Mouse (Mus musculus) macrophage (primary cell): Measurements from ENCODE around the gene Nfic. TPM values are rescaled to one million over a fixed set of nuclear protein-coding genes. Genes with fewer than 3 reads are reported as not detected.

Experiments
- H3K27ac ChIP-seq: fragments of 350-480 bp; formaldehyde crosslinking; 2 replicates; pipeline ENCODE4 v1.9.0; 2021
- H3K36me3 ChIP-seq: fragments of 350-480 bp; formaldehyde crosslinking; 2 replicates; pipeline ENCODE4 v1.9.0; 2021; ENCODE audit errors: inconsistent target
- H3K4me3 ChIP-seq: fragments of 350-480 bp; formaldehyde crosslinking; 2 replicates; pipeline ENCODE4 v1.9.0; 2021; ENCODE audit errors: inconsistent target
- H3K79me2 ChIP-seq: fragments of 350-480 bp; formaldehyde crosslinking; 2 replicates; pipeline ENCODE4 v1.9.0; 2021; ENCODE audit errors: inconsistent target
- WGBS: methylation state at CpG from one replicate; pipeline ENCODE4 v1.1.7; 2026; ENCODE audit warnings: inconsistent platforms; ENCODE audit not compliant: missing documents; 5-methylcytosine and 5-hydroxymethylcytosine counted together
- polyA plus RNA-seq: library from polyadenylated mRNA; stranded (reverse); fragments of 250-400 nt; gene quantifications from 3 replicates; pipeline ENCODE4 v1.2.4, GENCODE M21; 2018; ENCODE audit warnings: inconsistent platforms

Gene Nfic
- polyA plus RNA-seq, 1 experiment from 2014 or later = 60.6 TPM

DNA sequence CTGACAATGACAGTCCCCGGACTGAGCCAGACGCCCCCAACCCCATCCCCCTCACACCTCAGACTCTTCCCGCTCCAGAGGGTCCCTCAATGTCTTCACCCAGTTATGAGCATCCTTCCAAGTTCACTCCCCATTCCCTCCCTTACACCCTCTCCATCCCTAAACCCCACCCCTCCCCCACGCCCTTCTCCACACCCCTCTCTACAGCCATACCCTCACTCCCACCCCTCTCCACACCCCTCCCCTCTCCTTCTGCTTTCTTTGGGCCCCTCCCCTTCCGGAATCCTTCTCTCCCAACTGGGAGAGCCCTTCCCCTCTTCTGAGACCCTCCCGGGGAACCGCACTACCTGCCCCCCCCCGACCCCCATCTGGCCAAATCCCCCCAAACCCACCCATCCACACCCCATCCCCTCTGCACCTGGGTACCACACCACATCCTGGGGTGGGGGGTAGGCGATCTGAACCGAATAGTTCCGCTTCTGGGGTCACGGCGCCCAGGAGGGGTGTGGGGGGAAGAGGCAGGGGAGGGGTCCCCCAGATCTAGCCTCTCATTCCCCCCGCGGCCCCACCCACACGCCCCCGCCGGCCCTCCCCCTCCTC lies 17.1 kb upstream of the Nfic start:
- no peaks in the 10 kb centered on the region for H3K79me2 ChIP-seq
- 6% methylated on average over 4 of the region's 18 CpGs for WGBS
- no peaks in the 10 kb centered on the region for H3K36me3 ChIP-seq
- H3K4me3 ChIP-seq = no peak overlapping the region
- H3K27ac ChIP-seq = no peak overlapping the region

GRCm38 (mm10) chr10:81470454-81470853 lies 15.0 kb upstream of the Nfic start:
- no peaks in the 10 kb centered on the region for H3K36me3 ChIP-seq
- H3K4me3 ChIP-seq = no peak overlapping the region
- H3K79me2 ChIP-seq = no peaks in the 10 kb centered on the region
- H3K27ac ChIP-seq = no peak overlapping the region
- WGBS = 40% methylated on average over 18 of the region's 18 CpGs

GRCm38 (mm10) chr10:81469253-81469652 lies 13.8 kb upstream of the Nfic start:
- no peak overlapping the region for H3K4me3 ChIP-seq
- no peaks in the 10 kb centered on the region for H3K36me3 ChIP-seq
- no peak overlapping the region for H3K27ac ChIP-seq
- 77% methylated on average over 5 of the region's 5 CpGs for WGBS
- no peaks in the 10 kb centered on the region for H3K79me2 ChIP-seq

GRCm38 (mm10) chr10:81467670-81468235 lies 12.3 kb upstream of the Nfic start:
- Histone ChIP-seq H3K27ac (no peak overlapping the region), H3K79me2 (no peaks in the 10 kb centered on the region), H3K36me3 (no peaks in the 10 kb centered on the region), H3K4me3 (no peak overlapping the region)
- 77% methylated on average over 16 of the region's 16 CpGs for WGBS

- H3K79me2 ChIP-seq = no peaks in the 10 kb centered on the region
- 90% methylated on average over 14 of the region's 14 CpGs for WGBS
- no peak overlapping the region for H3K4me3 ChIP-seq
- no peak overlapping the region for H3K27ac ChIP-seq
- no peaks in the 10 kb centered on the region for H3K36me3 ChIP-seq
These were observed 11.4 kb upstream of the Nfic start for GRCm38 (mm10) chr10:81466881-81467280.

DNA sequence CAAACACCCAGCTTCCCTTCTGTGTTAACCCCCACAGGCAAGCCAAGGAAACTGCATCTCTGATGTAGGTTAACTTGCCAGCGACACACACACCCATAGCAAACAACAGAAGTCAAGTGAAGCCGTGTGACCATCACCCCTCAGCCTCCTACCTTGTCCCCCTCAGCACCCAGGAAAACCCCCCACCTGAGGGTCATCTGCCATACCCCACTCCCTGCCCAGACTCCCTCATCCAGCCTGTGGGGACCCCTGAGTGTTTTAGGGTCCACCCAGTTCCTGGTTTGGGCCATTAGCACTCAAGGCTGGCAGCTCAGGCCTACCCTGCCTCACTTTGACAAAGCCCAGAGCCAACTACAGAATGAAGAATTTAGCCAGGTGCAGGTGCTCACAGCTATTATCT lies 10.6 kb upstream of the Nfic start:
- no peak overlapping the region for H3K27ac ChIP-seq
- H3K36me3 ChIP-seq = no peaks in the 10 kb centered on the region
- 79% methylated on average over 2 of the region's 2 CpGs for WGBS
- no peak overlapping the region for H3K4me3 ChIP-seq
- H3K79me2 ChIP-seq = no peaks in the 10 kb centered on the region

GRCm38 (mm10) chr10:81465265-81465645 lies 9.8 kb upstream of the Nfic start:
- Histone ChIP-seq H3K4me3 (no peak overlapping the region), H3K27ac (no peak overlapping the region), H3K79me2 (no peaks in the 10 kb centered on the region), H3K36me3 (no peaks in the 10 kb centered on the region)
- 36% methylated on average over 5 of the region's 5 CpGs for WGBS

DNA sequence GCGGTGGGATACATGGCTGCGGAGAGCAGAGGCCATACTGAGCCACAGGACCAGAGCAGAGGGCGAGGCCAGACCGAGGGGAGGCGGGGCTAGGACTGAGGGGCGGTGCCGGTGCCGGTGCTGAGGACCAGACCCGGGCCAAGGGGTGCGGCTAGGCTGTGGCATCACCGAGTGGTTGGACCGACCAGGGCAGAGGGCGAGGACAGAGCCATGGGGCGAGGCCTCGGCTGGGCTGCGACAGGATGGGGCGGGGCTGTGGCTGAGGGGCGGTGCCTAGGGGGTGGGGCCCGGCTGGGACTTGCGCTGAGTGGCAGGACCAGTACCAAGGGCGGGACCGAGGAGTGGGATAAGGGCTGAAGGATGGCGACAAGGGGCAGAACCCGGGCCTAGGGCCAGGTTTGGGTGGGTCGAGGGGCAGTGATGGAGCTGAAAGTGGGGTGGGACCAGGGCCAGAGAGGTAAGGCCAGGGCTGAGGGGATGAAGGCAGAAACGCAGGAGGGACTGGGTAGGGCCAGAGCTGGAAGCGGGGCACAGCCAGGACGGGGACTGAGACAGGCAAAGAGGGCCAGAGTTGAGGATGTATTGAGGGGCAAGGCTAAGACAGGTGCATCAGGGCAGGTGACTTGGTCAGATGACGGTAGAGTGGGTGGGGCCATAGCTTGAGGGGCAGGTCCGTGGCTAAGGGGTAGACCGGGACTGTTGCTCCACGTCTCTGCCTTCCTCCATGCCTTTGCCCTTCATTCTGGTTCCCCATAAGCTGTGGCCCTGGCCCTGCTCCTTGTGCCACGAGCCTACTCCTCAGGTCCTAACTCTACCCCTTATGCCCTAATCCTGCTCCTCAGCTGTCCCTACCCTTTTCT lies 9.2 kb upstream of the Nfic start:
- no peak overlapping the region for H3K4me3 ChIP-seq

DNA sequence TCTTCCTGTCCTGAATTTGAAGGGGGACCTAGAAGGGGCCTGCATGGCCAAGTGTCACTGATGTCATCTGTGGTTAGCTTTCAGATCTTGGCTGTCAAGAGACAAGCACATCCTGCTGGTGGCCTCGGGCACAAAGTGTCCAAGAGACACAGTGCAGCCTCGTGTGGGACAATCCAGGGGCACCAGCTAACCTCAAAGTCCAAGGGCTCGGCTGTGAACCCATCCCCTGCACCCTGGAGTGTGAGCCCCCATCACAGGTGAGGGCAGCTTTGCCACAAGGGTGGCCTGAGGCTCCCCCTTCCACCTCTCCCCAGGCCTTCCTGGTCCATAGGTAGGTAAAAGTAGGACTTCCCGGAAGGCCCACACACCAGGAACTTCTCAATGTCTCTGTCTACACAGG lies 8.1 kb upstream of the Nfic start:
- no peak overlapping the region for H3K4me3 ChIP-seq
- no peak overlapping the region for H3K27ac ChIP-seq
- H3K79me2 ChIP-seq = no peaks in the 10 kb centered on the region
- WGBS = 67% methylated on average over 4 of the region's 4 CpGs
- no peaks in the 10 kb centered on the region for H3K36me3 ChIP-seq

More for the DNA sequence above, 9.2 kb upstream of the Nfic start:
- no peaks in the 10 kb centered on the region for H3K36me3 ChIP-seq
- no peak overlapping the region for H3K27ac ChIP-seq
- H3K79me2 ChIP-seq = no peaks in the 10 kb centered on the region
- WGBS = 3% methylated on average over 33 of the region's 33 CpGs

- Histone ChIP-seq H3K4me3 (no peak overlapping the region), H3K36me3 (no peaks in the 10 kb centered on the region), H3K27ac (no peak overlapping the region), H3K79me2 (no peaks in the 10 kb centered on the region)
- WGBS = 90% methylated on average over 7 of the region's 7 CpGs
These were observed 7.5 kb upstream of the Nfic start for GRCm38 (mm10) chr10:81462917-81463316.

GRCm38 (mm10) chr10:81462415-81462804 lies 7.0 kb upstream of the Nfic start:
- Histone ChIP-seq H3K27ac (no peak overlapping the region), H3K36me3 (no peaks in the 10 kb centered on the region), H3K79me2 (no peaks in the 10 kb centered on the region), H3K4me3 (no peak overlapping the region)
- 48% methylated on average over 7 of the region's 7 CpGs for WGBS

- Histone ChIP-seq H3K27ac (no peak overlapping the region), H3K4me3 (no peak overlapping the region), H3K36me3 (no peaks in the 10 kb centered on the region), H3K79me2 (no peaks in the 10 kb centered on the region)
- 15% methylated on average over 16 of the region's 16 CpGs for WGBS
These were observed 6.4 kb upstream of the Nfic start for GRCm38 (mm10) chr10:81461673-81462414.

DNA sequence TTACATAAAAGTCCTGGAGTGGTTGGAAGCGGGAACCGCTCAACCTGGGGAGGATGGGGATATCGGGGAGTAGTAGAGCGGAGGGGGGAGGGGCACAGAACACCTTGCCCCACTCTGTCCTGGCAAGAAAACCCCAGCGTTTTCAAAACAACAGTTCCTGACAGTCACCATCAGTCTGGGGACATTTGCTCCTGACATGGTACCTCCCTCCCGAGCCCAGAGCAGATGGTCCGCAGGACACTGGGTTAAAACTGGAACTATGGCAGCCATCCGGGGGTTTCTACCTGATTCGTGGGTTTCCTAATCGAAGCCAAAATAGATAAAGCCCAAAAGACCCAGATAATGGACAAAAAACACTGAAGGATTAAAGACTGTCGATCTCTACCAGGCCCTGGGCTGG lies 5.5 kb upstream of the Nfic start:
- 39% methylated on average over 9 of the region's 11 CpGs for WGBS
- H3K27ac ChIP-seq = no peak overlapping the region
- no peaks in the 10 kb centered on the region for H3K36me3 ChIP-seq
- no peaks in the 10 kb centered on the region for H3K79me2 ChIP-seq
- H3K4me3 ChIP-seq = no peak overlapping the region

DNA sequence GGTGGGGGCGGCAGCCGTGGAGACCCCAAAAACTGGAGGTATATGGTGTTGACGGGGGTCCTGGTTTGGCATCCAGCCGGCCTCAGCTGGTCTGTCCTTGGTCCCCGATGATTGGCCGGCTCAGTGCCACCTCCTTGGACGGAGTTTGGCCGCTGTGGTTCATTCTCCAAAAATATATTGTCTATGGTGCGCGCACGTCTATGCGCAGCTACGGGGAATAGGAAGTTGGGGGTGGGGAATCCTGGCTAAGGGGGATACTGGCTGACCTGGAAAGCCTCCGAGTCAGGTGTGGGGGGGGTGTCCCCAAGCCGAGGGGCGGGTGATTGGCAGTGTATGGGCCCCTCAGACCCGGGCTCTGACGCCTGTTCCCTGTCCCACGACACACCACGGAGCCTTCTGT lies 5.0 kb upstream of the Nfic start:
- Histone ChIP-seq H3K36me3 (no peaks in the 10 kb centered on the region), H3K79me2 (no peaks in the 10 kb centered on the region), H3K4me3 (no peak overlapping the region), H3K27ac (no peak overlapping the region)
- WGBS = 16% methylated on average over 20 of the region's 20 CpGs

DNA sequence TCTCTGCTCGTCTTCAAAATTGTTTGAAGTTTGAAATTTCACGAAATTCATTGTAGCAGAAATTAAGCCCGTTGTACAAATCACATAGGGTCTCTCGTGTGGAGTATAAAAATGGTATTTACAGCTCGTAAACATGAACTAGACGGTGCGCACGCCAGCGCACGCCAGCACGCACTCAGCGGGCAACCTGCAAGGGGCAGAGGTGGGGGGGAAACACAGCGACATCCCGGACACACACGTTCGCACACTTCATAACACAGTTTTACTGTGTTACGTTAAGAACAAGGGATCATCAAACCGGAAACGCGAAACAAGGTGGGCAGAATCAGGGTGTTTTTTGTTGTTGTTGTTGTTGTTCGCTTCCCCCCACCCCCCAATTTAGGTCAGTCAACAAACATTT lies 4.0 kb upstream of the Nfic start:
- no peaks in the 10 kb centered on the region for H3K79me2 ChIP-seq
- WGBS = 71% methylated on average over 17 of the region's 21 CpGs
- no peak overlapping the region for H3K4me3 ChIP-seq
- no peak overlapping the region for H3K27ac ChIP-seq
- H3K36me3 ChIP-seq = no peaks in the 10 kb centered on the region
